Comparison of ENCODE assay signal across 15 mouse cellular contexts in genomic region chr12:33359878-33360482, GRCm38 (mm10). TPM values are rescaled to one million over a fixed set of nuclear protein-coding genes. Genes with fewer than 3 reads are reported as not detected.
DNase-seq lines count a peak whose midpoint lies in the region; ATAC-seq and TF ChIP-seq lines count a peak whose summit lies in the region.
"Had no signal": no experiment of that assay in that cellular context is flagged by ENCODE, and none has a peak within 500 bp of the region (broad histone marks: within the 10 kb centered on the region; RNA-seq: fewer than 3 reads in every experiment).

No protein-coding gene starts in this region.

- no peak for TF ChIP-seq CTCF in hindbrain, postnatal 0 days (IDR thresholded peaks at IDR 0.05; ENCODE audit: low read depth)

- H3K27me3 ChIP-seq in midbrain, embryonic 14.5 days (ENCODE audit: control insufficient read depth, insufficient read depth, low read length), result no peaks in the 10 kb centered on the region
- H3K27me3 ChIP-seq in midbrain, embryonic 11.5 days (ENCODE audit: control insufficient read depth, insufficient read depth, low read length), result no peaks in the 10 kb centered on the region
- no peaks in the 10 kb centered on the region for H3K27me3 ChIP-seq in hindbrain, postnatal 0 days (ENCODE audit: insufficient read depth, low read length)
- H3K27me3 ChIP-seq: CH12.LX; liver, embryonic 13.5 days; Patski had no signal

- no peaks in the 10 kb centered on the region for H3K4me1 ChIP-seq in midbrain, embryonic 14.5 days (ENCODE audit: control insufficient read depth, insufficient read depth, low read length)
- H3K4me1 ChIP-seq in midbrain, embryonic 11.5 days (ENCODE audit: control insufficient read depth, insufficient read depth, low read length), result no peaks in the 10 kb centered on the region
- no peaks in the 10 kb centered on the region; the same call in 1 of the 2 replicates for H3K4me1 ChIP-seq in hindbrain, postnatal 0 days (ENCODE audit: insufficient read depth, low read length)
- H3K4me1 ChIP-seq: liver, embryonic 13.5 days had no signal

- no peak overlapping the region for H3K4me2 ChIP-seq in midbrain, embryonic 14.5 days (ENCODE audit: low read length)
- no peak overlapping the region for H3K4me2 ChIP-seq in midbrain, embryonic 11.5 days
- H3K4me2 ChIP-seq in hindbrain, postnatal 0 days (ENCODE audit: low read depth, low read length), result no peak overlapping the region
- H3K4me2 ChIP-seq: liver, embryonic 13.5 days had no signal

- no peaks in the 10 kb centered on the region for H3K9me3 ChIP-seq in midbrain, embryonic 14.5 days (ENCODE audit: control insufficient read depth, low read length)
- no peaks in the 10 kb centered on the region for H3K9me3 ChIP-seq in midbrain, embryonic 11.5 days (ENCODE audit: control insufficient read depth, low read length)
- H3K9me3 ChIP-seq in hindbrain, postnatal 0 days (ENCODE audit: low read length), result no peaks in the 10 kb centered on the region
- H3K9me3 ChIP-seq: liver, embryonic 13.5 days had no signal

- 86% methylated on average over 5 of the region's 5 CpGs for WGBS in midbrain, embryonic 14.5 days
- 91% methylated on average over 5 of the region's 5 CpGs for WGBS in midbrain, embryonic 11.5 days
- WGBS in hindbrain, postnatal 0 days, result 63% methylated on average over 5 of the region's 5 CpGs

- no peak overlapping the region for H3K4me3 ChIP-seq in midbrain, embryonic 14.5 days (replicated peaks; ENCODE audit: low read depth, low read length)
- H3K4me3 ChIP-seq in midbrain, embryonic 11.5 days (ENCODE audit: low read depth, low read length), result no peak overlapping the region
- H3K4me3 ChIP-seq in hindbrain, postnatal 0 days (ENCODE audit: low read length), result no peak overlapping the region
- H3K4me3 ChIP-seq: heart, adult 2 months; liver, embryonic 13.5 days had no signal

- H3K36me3 ChIP-seq in midbrain, embryonic 14.5 days (ENCODE audit: control insufficient read depth, insufficient read depth, low read length), result peaks cover 18% of the 10 kb centered on the region
- no peaks in the 10 kb centered on the region for H3K36me3 ChIP-seq in midbrain, embryonic 11.5 days (ENCODE audit: control insufficient read depth, insufficient read depth, low read length)
- H3K36me3 ChIP-seq in hindbrain, postnatal 0 days (ENCODE audit: insufficient read depth, low read length), result no peaks in the 10 kb centered on the region; the same call in 1 of the 2 replicates

- 0 out of 2 replicates have a peak overlapping the region, but pooled peaks have one; percentile 4 for H3K27ac ChIP-seq in midbrain, embryonic 14.5 days (replicated peaks; ENCODE audit: low read depth, low read length)
- H3K27ac ChIP-seq in midbrain, embryonic 11.5 days (ENCODE audit: low read depth, low read length), result no peak overlapping the region
- peak overlapping the region; percentile 41; the same call in 1 of the 2 replicates for H3K27ac ChIP-seq in hindbrain, postnatal 0 days
- H3K27ac ChIP-seq: heart, adult 2 months; liver, embryonic 13.5 days had no signal

- peak; percentile 17 to 52 for DNase-seq in frontal cortex, postnatal 36 days (ENCODE audit: low spot score in 2 of 2)
- DNase-seq in frontal cortex, postnatal 10 days (ENCODE audit: low spot score in 2 of 2), result no peak
- no peak for DNase-seq in midbrain, embryonic 14.5 days
- DNase-seq in midbrain, embryonic 11.5 days (ENCODE audit: low spot score, missing footprints), result no peak
- peak; percentile 43 to 44 for DNase-seq in adrenal gland, postnatal 36 days
- peak; percentile 42 for DNase-seq in hindbrain, postnatal 0 days (ENCODE audit: low spot score)
- DNase-seq in spleen, adult 18-20 months, result no peak
- DNase-seq: liver, embryonic 13.5 days; thymus, postnatal 4 days had no signal

- 0 out of 2 replicates have a peak, but pooled peaks have one; percentile 11 for ATAC-seq in midbrain, embryonic 14.5 days (ENCODE audit: low FRiP score, low TSS enrichment)
- no peak for ATAC-seq in midbrain, embryonic 11.5 days (ENCODE audit: low FRiP score)
- ATAC-seq in hindbrain, postnatal 0 days, result peak; percentile 63; the same call in 1 of the 2 replicates
- ATAC-seq: Patski had no signal

- H3K9ac ChIP-seq in midbrain, embryonic 14.5 days (replicated peaks; ENCODE audit: low read length), result no peak overlapping the region
- no peak overlapping the region for H3K9ac ChIP-seq in midbrain, embryonic 11.5 days (ENCODE audit: low read length)
- no peak overlapping the region for H3K9ac ChIP-seq in hindbrain, postnatal 0 days (replicated peaks; ENCODE audit: low read length)
- H3K9ac ChIP-seq: liver, embryonic 13.5 days had no signal

RNA-seq across cellular contexts. Expression of gene Efcab10, which starts 34.7 kb away (rescaled TPM):
- polyA plus RNA-seq in midbrain, embryonic 14.5 days (2014; fragmentation: Nextera tagmentation; extraction: Ambion mirVana), result 2.9 and 3.4 TPM in 2 replicates
- polyA plus RNA-seq in midbrain, embryonic 11.5 days (2014; fragmentation: Nextera tagmentation; extraction: Ambion mirVana), result 0.36 and 1.0 TPM in 2 replicates
- total RNA-seq in adrenal gland, postnatal 36 days (2021), result under 1 TPM in 1 of 2 experiments, not detected in 1; 0.59 TPM
- total RNA-seq in hindbrain, postnatal 0 days (2014; rRNA removed), result not detected in 2 replicates
- polyA plus RNA-seq in hindbrain, postnatal 0 days (2015; fragmentation: Nextera tagmentation; extraction: Ambion mirVana), result 7.5 and 8.8 TPM in 2 replicates
- total RNA-seq: CH12.LX; heart, adult 2 months; heart, postnatal 36 days; neutrophil, adult 5-6 weeks had no signal
- polyA plus RNA-seq: liver, embryonic 13.5 days; Patski; small intestine, adult 2 months had no signal

Comparison
In these comparisons a context has a peak if more than half of its experiments do, and no peak if none do; other contexts are left out.
1. DNase-seq: peak in frontal cortex, postnatal 36 days (2 of 2), adrenal gland, postnatal 36 days (2 of 2) and hindbrain, postnatal 0 days (single experiment); none in frontal cortex, postnatal 10 days (0 of 2), midbrain, embryonic 14.5 days (single experiment), midbrain, embryonic 11.5 days (single experiment) and spleen, adult 18-20 months (0 of 2).